Mouse (Mus musculus) CH12.LX (cell line): Measurements from ENCODE around the gene Fam189a2. TPM values are rescaled to one million over a fixed set of nuclear protein-coding genes. Genes with fewer than 3 reads are reported as not detected.

Experiments
- DNase-seq: peaks from one replicate; pipeline ENCODE4 v3.0.0-alpha.2; 2013; ENCODE audit errors: extremely low read depth
- H3K27ac ChIP-seq: 2 replicates; pipeline ENCODE4 v1.5.1; 2012; ENCODE audit warnings: low read depth, mild to moderate bottlenecking, control low read depth, moderate library complexity; ENCODE audit not compliant: insufficient read depth
- H3K27me3 ChIP-seq: replicated peaks from 2 replicates; pipeline ENCODE3; 2012; ENCODE audit warnings: inconsistent platforms
- H3K36me3 ChIP-seq, 2 experiments: replicated peaks in 1 of 2; 2 replicates each; pipeline versions ENCODE3 to v1.6.1; 2012; ENCODE audit warnings: inconsistent platforms in 1 of 2, low read length in 1 of 2, mild to moderate bottlenecking in 1 of 2, mixed read lengths in 1 of 2, moderate library complexity in 1 of 2; ENCODE audit not compliant: control insufficient read depth in 1 of 2, insufficient read depth in 1 of 2
- H3K4me1 ChIP-seq, 2 experiments: 2 replicates each; pipeline ENCODE4 v1.6.1; 2012; ENCODE audit warnings: inconsistent platforms in 1 of 2, moderate library complexity in 1 of 2; ENCODE audit not compliant: insufficient read depth in 2 of 2, control insufficient read depth in 1 of 2
- H3K4me2 ChIP-seq: 2 replicates; pipeline ENCODE4 v1.6.1; 2012; ENCODE audit warnings: low read depth, mild to moderate bottlenecking, control low read depth; ENCODE audit not compliant: poor library complexity, insufficient read depth, severe bottlenecking
- H3K4me3 ChIP-seq, 3 experiments: fragments of 150-350 bp in 1 of 3; sonication (generic) in 1 of 3; replicated peaks in 1 of 3; 2 replicates each; pipeline versions ENCODE3 to v1.5.1; 2011 to 2012; ENCODE audit warnings: low read depth in 2 of 3, low read length in 2 of 3, mild to moderate bottlenecking in 2 of 3, moderate library complexity in 2 of 3, control low read depth in 1 of 3, improper control_type of control experiment in 1 of 3, inconsistent platforms in 1 of 3, mixed read lengths in 1 of 3; ENCODE audit not compliant: poor library complexity in 1 of 3
- H3K79me2 ChIP-seq: replicated peaks from 2 replicates; pipeline ENCODE4 v1.6.1; 2012; ENCODE audit warnings: mild to moderate bottlenecking, moderate library complexity; ENCODE audit not compliant: control insufficient read depth, poor library complexity, insufficient read depth, severe bottlenecking; ENCODE audit errors: extremely low read depth
- H3K9ac ChIP-seq: 2 replicates; pipeline ENCODE4 v1.6.1; 2012; ENCODE audit warnings: low read depth, mild to moderate bottlenecking, control low read depth, moderate library complexity; ENCODE audit not compliant: insufficient read depth
- H3K9me3 ChIP-seq: replicated peaks from 2 replicates; pipeline ENCODE3; 2012; ENCODE audit warnings: low read length, inconsistent platforms, mixed read lengths
- CTCF ChIP-seq, 2 experiments: IDR thresholded peaks in 1 of 2; conservative IDR thresholded peaks in 1 of 2; 2 replicates each; pipeline ENCODE4 v1.5.1; 2011 to 2012; ENCODE audit warnings: low read depth in 2 of 2, low read length in 2 of 2, improper control_type of control experiment in 1 of 2, inconsistent platforms in 1 of 2, mild to moderate bottlenecking in 1 of 2, moderate library complexity in 1 of 2
- E2F4 ChIP-seq: IDR thresholded peaks from 2 replicates; pipeline ENCODE4 v1.6.1; 2011; ENCODE audit warnings: low read depth, low read length, improper control_type of control experiment; ENCODE audit not compliant: insufficient replicate concordance
- ELF1 ChIP-seq: IDR thresholded peaks from 2 replicates; pipeline ENCODE4 v1.6.1; 2014; ENCODE audit warnings: low read depth, mild to moderate bottlenecking, inconsistent platforms, low read length, improper control_type of control experiment
- HCFC1 ChIP-seq: IDR thresholded peaks from 2 replicates; pipeline ENCODE4 v1.6.1; 2012; ENCODE audit warnings: low read depth, mild to moderate bottlenecking, inconsistent platforms, low read length, improper control_type of control experiment
- JUN ChIP-seq: IDR thresholded peaks from 2 replicates; pipeline ENCODE4 v1.6.1; 2011; ENCODE audit warnings: low read depth, mild to moderate bottlenecking, low read length, improper control_type of control experiment, moderate library complexity; ENCODE audit not compliant: insufficient read depth
- JUND ChIP-seq: conservative IDR thresholded peaks from 2 replicates; pipeline ENCODE4 v1.6.1; 2011; ENCODE audit warnings: low read depth, low read length, improper control_type of control experiment
- KAT2A ChIP-seq: IDR thresholded peaks from 2 replicates; pipeline ENCODE4 v1.6.1; 2012; ENCODE audit warnings: low read length, improper control_type of control experiment, inconsistent platforms; ENCODE audit not compliant: insufficient replicate concordance
- MAX ChIP-seq: IDR thresholded peaks from 2 replicates; pipeline ENCODE4 v1.6.1; 2011; ENCODE audit warnings: low read length, improper control_type of control experiment
- MXI1 ChIP-seq: IDR thresholded peaks from 2 replicates; pipeline ENCODE4 v1.6.1; 2011; ENCODE audit warnings: mild to moderate bottlenecking, low read depth, low read length, improper control_type of control experiment
- MYC ChIP-seq: IDR thresholded peaks from 2 replicates; pipeline ENCODE4 v1.6.1; 2011; ENCODE audit warnings: low read depth, mild to moderate bottlenecking, improper control_type of control experiment, low read length
- NRF1 ChIP-seq: IDR thresholded peaks from 2 replicates; pipeline ENCODE4 v1.6.1; 2014; ENCODE audit warnings: low read depth, mild to moderate bottlenecking, inconsistent platforms, low read length, improper control_type of control experiment, moderate library complexity
- POLR2A ChIP-seq: IDR thresholded peaks from 2 replicates; pipeline ENCODE4 v1.6.1; 2011; ENCODE audit warnings: low read depth, mild to moderate bottlenecking, improper control_type of control experiment, low read length
- SIN3A ChIP-seq: IDR thresholded peaks from 2 replicates; pipeline ENCODE4 v1.6.1; 2012; ENCODE audit warnings: low read length, improper control_type of control experiment, inconsistent platforms
- SMC3 ChIP-seq: IDR thresholded peaks from 2 replicates; pipeline ENCODE4 v1.6.1; 2011; ENCODE audit warnings: low read depth, low read length, improper control_type of control experiment
- TCF12 ChIP-seq: IDR thresholded peaks from 2 replicates; pipeline ENCODE4 v1.6.1; 2014; ENCODE audit warnings: low read depth, mild to moderate bottlenecking, inconsistent platforms, low read length, improper control_type of control experiment
- UBTF ChIP-seq: IDR thresholded peaks from 2 replicates; pipeline ENCODE4 v1.6.1; 2012; ENCODE audit warnings: low read depth, mild to moderate bottlenecking, inconsistent platforms, low read length, improper control_type of control experiment, moderate library complexity
- USF2 ChIP-seq: conservative IDR thresholded peaks from 2 replicates; pipeline ENCODE4 v1.6.1; 2011; ENCODE audit warnings: low read depth, low read length, improper control_type of control experiment
- dilution Hi-C: fragments of 300-500 bp; cut with MboI; formaldehyde crosslinking; loops from 2 replicates; pipeline ENCODE4 v1.14.3; 2020; ENCODE audit warnings: low sequenced_read_pairs; ENCODE audit not compliant: extremely low pct_unique_long_range_greater_than_20kb, extremely low pct_ligation_motif_present
- in situ Hi-C: fragments of 300-500 bp; cut with MboI; formaldehyde crosslinking; loops from 3 replicates; pipeline ENCODE4 v1.14.3; 2019; ENCODE audit warnings: low sequenced_read_pairs, low pct_ligation_motif_present, low pct_unique_long_range_greater_than_20kb, mixed read lengths
- polyA plus RNA-seq: library from polyadenylated mRNA; unstranded; fragments of >175 nt; gene quantifications from 2 replicates; pipeline ENCODE4 v1.2.1, GENCODE M21; 2012; ENCODE audit warnings: low read depth; ENCODE audit not compliant: insufficient read length
- total RNA-seq, 2 experiments: library from RNA; depleted of rRNA; stranded (reverse); fragments of 300-350 nt in 1 of 2; fragments of >200 nt in 1 of 2; gene quantifications; 2 replicates each; pipeline ENCODE4 v1.2.3; 2012 to 2014

Gene Fam189a2
- total and polyA plus RNA-seq, 3 experiments, result not detected

DNA sequence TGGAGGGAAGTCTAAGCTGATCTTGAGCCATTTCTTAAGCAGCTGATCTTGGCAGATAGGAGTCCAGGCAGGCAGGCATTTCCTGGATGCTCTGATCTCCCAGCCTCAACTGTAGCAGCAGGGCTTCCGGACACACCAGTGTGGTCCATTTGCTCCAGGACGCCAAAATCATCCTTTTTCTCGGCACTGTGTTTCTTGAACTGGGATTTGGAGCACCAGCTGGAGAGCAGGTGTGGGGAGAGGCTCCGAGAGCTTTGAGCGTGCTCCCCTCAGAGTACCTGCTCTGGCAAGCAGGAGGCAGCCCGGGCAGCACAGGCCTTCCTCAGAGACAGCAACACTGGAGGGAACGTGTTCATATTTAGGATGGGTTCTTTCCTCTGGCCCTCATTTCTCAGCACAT lies 87.9 kb downstream of the Fam189a2 start:
- Histone ChIP-seq H3K27me3 (no peaks in the 10 kb centered on the region), H3K4me3 (no peak overlapping the region), H3K36me3 (no peaks in the 10 kb centered on the region), H3K27ac (no peak overlapping the region), H3K9me3 (no peaks in the 10 kb centered on the region), H3K9ac (no peak overlapping the region), H3K4me2 (no peak overlapping the region), H3K4me1 (peaks cover 0 to 29% of the 10 kb centered on the region in 2 experiments; a peak in 2 of 4 replicates), H3K79me2 (no peaks in the 10 kb centered on the region)
- in situ Hi-C loops, result no loop called here
- DNase-seq, result no peak
- dilution Hi-C loops, result no loop called here
- TF ChIP-seq UBTF (no peak), KAT2A (no peak), MXI1 (no peak), CTCF (conservative IDR thresholded peaks at IDR 0.05 in 1 of 2, IDR thresholded peaks at IDR 0.05 in 1 of 2; ENCODE audit: low read depth in 2 of 2, low read length in 2 of 2) (no peak), ELF1 (no peak), NRF1 (no peak)

DNA sequence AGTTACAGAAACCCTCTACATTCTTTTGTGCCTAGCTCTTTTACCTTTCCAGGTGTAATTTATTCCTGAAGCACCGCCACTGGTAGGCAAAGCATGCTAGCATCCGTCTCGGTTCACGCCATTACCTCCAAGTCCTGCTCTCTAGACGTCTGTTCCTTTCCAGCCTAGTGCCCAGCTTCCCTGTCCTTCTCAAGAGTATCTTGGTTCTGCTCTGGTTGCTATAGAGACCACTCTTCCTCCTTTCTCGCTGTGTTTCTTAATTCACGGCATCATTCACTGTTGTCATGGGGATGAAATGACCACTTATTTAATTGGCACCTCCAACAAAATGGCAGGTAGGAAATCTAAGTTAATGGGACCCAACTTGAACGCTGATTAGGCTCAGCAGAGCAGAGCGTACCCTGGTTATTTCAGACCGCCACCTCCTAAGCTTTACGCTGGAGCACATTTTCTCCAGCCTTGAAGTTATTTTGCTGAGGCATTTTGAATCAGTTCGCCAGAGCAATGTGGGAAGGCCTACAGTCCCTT lies 89.3 kb downstream of the Fam189a2 start:
- no peak for DNase-seq
- no peaks in the 10 kb centered on the region for H3K27me3 ChIP-seq
- dilution Hi-C loops (no loop called here), in situ Hi-C loops (no loop called here)
- H3K79me2 ChIP-seq, result no peaks in the 10 kb centered on the region
- H3K9ac ChIP-seq, result no peak overlapping the region
- H3K36me3 ChIP-seq, result no peaks in the 10 kb centered on the region
- H3K4me2 ChIP-seq, result no peak overlapping the region
- H3K4me3 ChIP-seq, result no peak overlapping the region
- peaks cover 0 to 41% of the 10 kb centered on the region in 2 experiments; a peak in 2 of 4 replicates for H3K4me1 ChIP-seq
- no peak for TF ChIP-seq POLR2A
- TF ChIP-seq MYC, result no peak
- no peak for TF ChIP-seq TCF12
- TF ChIP-seq SIN3A, result no peak
- no peak for TF ChIP-seq JUND
- no peak for TF ChIP-seq JUN
- no peak for TF ChIP-seq SMC3
- no peak for TF ChIP-seq USF2
- TF ChIP-seq MXI1, result no peak
- no peak for TF ChIP-seq HCFC1
- TF ChIP-seq E2F4, result no peak
- no peak for TF ChIP-seq MAX
- no peak overlapping the region for H3K27ac ChIP-seq
- no peaks in the 10 kb centered on the region for H3K9me3 ChIP-seq
